Mouse (Mus musculus): ENCODE data around the gene Gpr18. TPM values are rescaled to one million over a fixed set of nuclear protein-coding genes. Genes with fewer than 3 reads are reported as not detected.
A peak's percentile ranks its signal among the peaks of the same experiment; 100 is the strongest.
"Not testable (repeated sequence)": the region's sequence is repeated elsewhere in the genome, so short reads cannot be mapped to it uniquely, and the experiment has no call there.

Gpr18 gene
- polyA plus RNA-seq, 1 experiment from 2014 or later: 0.55 TPM

- Histone ChIP-seq H3K4me1 (peaks cover 6% of the 10 kb centered on the region; the same call in 1 of the 2 replicates), H3K27ac (no peak overlapping the region), H3K9me3 (no peaks in the 10 kb centered on the region), H3K36me3 (replicated peaks) (peaks cover 11% of the 10 kb centered on the region), H3K27me3 (ENCODE audit: poor library complexity, severe bottlenecking) (no peaks in the 10 kb centered on the region), H3K4me3 (no peak overlapping the region)
- WGBS: 81% methylated on average over 5 of the region's 5 CpGs
- DNase-seq (ENCODE audit: extremely low spot score, low spot score): no peak
Measured at GRCm38 (mm10) chr14:121894511-121895135, 21.0 kb downstream of the Gpr18 start.

GRCm38 (mm10) chr14:121893747-121894146 lies 21.8 kb downstream of the Gpr18 start:
- Histone ChIP-seq H3K4me1 (peaks cover 6% of the 10 kb centered on the region; the same call in 1 of the 2 replicates), H3K9me3 (no peaks in the 10 kb centered on the region), H3K4me3 (no peak overlapping the region), H3K27ac (no peak overlapping the region), H3K27me3 (ENCODE audit: poor library complexity, severe bottlenecking) (no peaks in the 10 kb centered on the region), H3K36me3 (replicated peaks) (peaks cover 16% of the 10 kb centered on the region)
- WGBS: 92% methylated on average over 6 of the region's 6 CpGs
- no peak for DNase-seq (ENCODE audit: extremely low spot score, low spot score)

- H3K27ac ChIP-seq: no peak overlapping the region
- no peak overlapping the region for H3K4me3 ChIP-seq
- no peak for DNase-seq (ENCODE audit: extremely low spot score, low spot score)
- no peaks in the 10 kb centered on the region for H3K27me3 ChIP-seq (ENCODE audit: poor library complexity, severe bottlenecking)
- H3K36me3 ChIP-seq (replicated peaks): peaks cover 41% of the 10 kb centered on the region
- no peaks in the 10 kb centered on the region for H3K9me3 ChIP-seq
- H3K4me1 ChIP-seq: peaks cover 18% of the 10 kb centered on the region
- WGBS: 77% methylated on average over 6 of the region's 6 CpGs
Measured at GRCm38 (mm10) chr14:121884150-121884797, 31.3 kb downstream of the Gpr18 start.

GRCm38 (mm10) chr14:121881211-121881610 lies 34.4 kb downstream of the Gpr18 start:
- DNase-seq (ENCODE audit: extremely low spot score, low spot score): no peak
- H3K27ac ChIP-seq: no peak overlapping the region
- H3K4me3 ChIP-seq: no peak overlapping the region
- 92% methylated on average over 7 of the region's 7 CpGs for WGBS
- H3K4me1 ChIP-seq: peaks cover 33% of the 10 kb centered on the region
- H3K9me3 ChIP-seq: no peaks in the 10 kb centered on the region
- H3K27me3 ChIP-seq (ENCODE audit: poor library complexity, severe bottlenecking): no peaks in the 10 kb centered on the region
- peaks cover 29% of the 10 kb centered on the region for H3K36me3 ChIP-seq (replicated peaks)

GRCm38 (mm10) chr14:121879266-121879840 lies 36.2 kb downstream of the Gpr18 start:
- peak overlapping the region; percentile 94 for H3K4me3 ChIP-seq
- peak overlapping the region; percentile 94 for H3K27ac ChIP-seq
- WGBS: 26% methylated on average over 16 of the region's 16 CpGs
- H3K36me3 ChIP-seq (replicated peaks): peaks cover 12% of the 10 kb centered on the region
- H3K27me3 ChIP-seq (ENCODE audit: poor library complexity, severe bottlenecking): no peaks in the 10 kb centered on the region
- DNase-seq (ENCODE audit: extremely low spot score, low spot score): peak; percentile 17
- peaks cover 33% of the 10 kb centered on the region for H3K4me1 ChIP-seq
- H3K9me3 ChIP-seq: no peaks in the 10 kb centered on the region

GRCm38 (mm10) chr14:121878859-121879206 lies 36.7 kb downstream of the Gpr18 start:
- H3K9me3 ChIP-seq: no peaks in the 10 kb centered on the region
- peak overlapping the region; percentile 94 for H3K27ac ChIP-seq
- peaks cover 10% of the 10 kb centered on the region for H3K36me3 ChIP-seq (replicated peaks)
- H3K4me1 ChIP-seq: peaks cover 33% of the 10 kb centered on the region
- WGBS: under 1% methylated on average over 27 of the region's 27 CpGs
- no peak for DNase-seq (ENCODE audit: extremely low spot score, low spot score)
- peak overlapping the region; percentile 94 for H3K4me3 ChIP-seq
- H3K27me3 ChIP-seq (ENCODE audit: poor library complexity, severe bottlenecking): no peaks in the 10 kb centered on the region

GRCm38 (mm10) chr14:121878176-121878858 lies 37.3 kb downstream of the Gpr18 start, which contains the start of gene Ubac2:
Gene Ubac2 (plus strand): TSS chr14:121878620.
- peak within 1 kb of the TSS; percentile 94 for H3K4me3 ChIP-seq
- under 1% methylated on average over 61 of the region's 61 CpGs for WGBS
- H3K27me3 ChIP-seq (ENCODE audit: poor library complexity, severe bottlenecking): no peaks in the 10 kb centered on the region
- peaks cover 33% of the 10 kb centered on the region for H3K4me1 ChIP-seq
- peak within 1 kb of the TSS; percentile 94 for H3K27ac ChIP-seq
- peak; percentile 96 for DNase-seq (ENCODE audit: extremely low spot score, low spot score)
- H3K36me3 ChIP-seq (replicated peaks): peaks cover 10% of the 10 kb centered on the region
- no peaks in the 10 kb centered on the region for H3K9me3 ChIP-seq

- peaks cover 33% of the 10 kb centered on the region for H3K4me1 ChIP-seq
- WGBS: 32% methylated on average over 8 of the region's 8 CpGs
- no peaks in the 10 kb centered on the region for H3K9me3 ChIP-seq
- H3K4me3 ChIP-seq: peak overlapping the region; percentile 94
- H3K36me3 ChIP-seq (replicated peaks): peaks cover 10% of the 10 kb centered on the region
- H3K27me3 ChIP-seq (ENCODE audit: poor library complexity, severe bottlenecking): no peaks in the 10 kb centered on the region
- peak overlapping the region; percentile 94 for H3K27ac ChIP-seq
- no peak for DNase-seq (ENCODE audit: extremely low spot score, low spot score)
Measured at GRCm38 (mm10) chr14:121877640-121878039, 37.9 kb downstream of the Gpr18 start.

- Histone ChIP-seq H3K36me3 (replicated peaks) (peaks cover 6% of the 10 kb centered on the region), H3K9me3 (no peaks in the 10 kb centered on the region), H3K4me1 (peaks cover 33% of the 10 kb centered on the region), H3K27ac (no peak overlapping the region), H3K4me3 (no peak overlapping the region), H3K27me3 (ENCODE audit: poor library complexity, severe bottlenecking) (no peaks in the 10 kb centered on the region)
- 89% methylated on average over 2 of the region's 2 CpGs for WGBS
- DNase-seq (ENCODE audit: extremely low spot score, low spot score): no peak
Measured at GRCm38 (mm10) chr14:121876860-121877259, 38.7 kb downstream of the Gpr18 start.

GRCm38 (mm10) chr14:121876190-121876589 lies 39.4 kb downstream of the Gpr18 start:
- H3K9me3 ChIP-seq; H3K36me3 ChIP-seq (replicated peaks); H3K27me3 ChIP-seq (ENCODE audit: poor library complexity, severe bottlenecking); H3K4me3 ChIP-seq; H3K27ac ChIP-seq; DNase-seq (ENCODE audit: extremely low spot score, low spot score): not testable (repeated sequence)
- H3K4me1 ChIP-seq: peaks cover 31% of the 10 kb centered on the region
- whole genome bisulfite sequencing: 64% methylated on average over 2 of the region's 2 CpGs

- H3K27me3 ChIP-seq (ENCODE audit: poor library complexity, severe bottlenecking): no peaks in the 10 kb centered on the region
- H3K36me3 ChIP-seq (replicated peaks): no peaks in the 10 kb centered on the region
- 94% methylated on average over 4 of the region's 4 CpGs for WGBS
- H3K4me3 ChIP-seq: no peak overlapping the region
- no peak for DNase-seq (ENCODE audit: extremely low spot score, low spot score)
- no peaks in the 10 kb centered on the region for H3K9me3 ChIP-seq
- H3K27ac ChIP-seq: no peak overlapping the region
- peaks cover 9% of the 10 kb centered on the region for H3K4me1 ChIP-seq
Measured at GRCm38 (mm10) chr14:121873646-121874045, 41.9 kb downstream of the Gpr18 start.

GRCm38 (mm10) chr14:121873172-121873571 lies 42.4 kb downstream of the Gpr18 start:
- no peaks in the 10 kb centered on the region for H3K36me3 ChIP-seq (replicated peaks)
- WGBS: 78% methylated on average over 2 of the region's 2 CpGs
- no peak overlapping the region for H3K27ac ChIP-seq
- H3K4me3 ChIP-seq: no peak overlapping the region
- DNase-seq (ENCODE audit: extremely low spot score, low spot score): no peak
- peaks cover 8% of the 10 kb centered on the region for H3K4me1 ChIP-seq
- H3K27me3 ChIP-seq (ENCODE audit: poor library complexity, severe bottlenecking): no peaks in the 10 kb centered on the region
- no peaks in the 10 kb centered on the region for H3K9me3 ChIP-seq

- H3K4me1 ChIP-seq: peaks cover 4% of the 10 kb centered on the region
- DNase-seq (ENCODE audit: extremely low spot score, low spot score): no peak
- no peaks in the 10 kb centered on the region for H3K27me3 ChIP-seq (ENCODE audit: poor library complexity, severe bottlenecking)
- no peaks in the 10 kb centered on the region for H3K36me3 ChIP-seq (replicated peaks)
- 90% methylated on average over 1 of the region's 1 CpGs for WGBS
- H3K9me3 ChIP-seq: no peaks in the 10 kb centered on the region
- no peak overlapping the region for H3K27ac ChIP-seq
- H3K4me3 ChIP-seq: no peak overlapping the region
Measured at GRCm38 (mm10) chr14:121872760-121873159, 42.8 kb downstream of the Gpr18 start.
